Mouse (Mus musculus): ENCODE results near the gene Gpr1.
"Not testable (repeated sequence)": the region's sequence is repeated elsewhere in the genome, so short reads cannot be mapped to it uniquely, and the experiment has no call there.

Gpr1 gene

DNA sequence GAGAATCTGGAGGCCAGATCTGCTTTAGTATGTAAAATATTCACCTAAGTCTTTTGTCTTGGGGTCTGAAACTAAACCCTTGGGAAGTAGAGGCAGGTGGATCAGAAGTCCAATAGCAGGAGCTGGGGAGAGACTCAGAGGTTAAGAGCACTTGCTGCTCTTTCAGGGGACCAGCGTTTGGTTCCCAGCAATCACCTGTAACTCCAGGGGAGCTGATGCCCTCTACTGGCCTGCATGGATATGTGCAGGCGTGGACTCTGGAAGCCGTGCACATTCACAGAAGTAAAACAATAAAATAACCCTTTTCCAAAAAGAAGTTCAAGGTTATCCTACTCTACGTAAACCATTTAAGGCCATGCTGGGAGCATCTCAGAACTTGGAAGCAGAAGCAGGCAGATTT is 4.9 kb upstream of the Gpr1 start:
- no peak for DNase-seq (ENCODE audit: low spot score in 2 of 2)

DNA sequence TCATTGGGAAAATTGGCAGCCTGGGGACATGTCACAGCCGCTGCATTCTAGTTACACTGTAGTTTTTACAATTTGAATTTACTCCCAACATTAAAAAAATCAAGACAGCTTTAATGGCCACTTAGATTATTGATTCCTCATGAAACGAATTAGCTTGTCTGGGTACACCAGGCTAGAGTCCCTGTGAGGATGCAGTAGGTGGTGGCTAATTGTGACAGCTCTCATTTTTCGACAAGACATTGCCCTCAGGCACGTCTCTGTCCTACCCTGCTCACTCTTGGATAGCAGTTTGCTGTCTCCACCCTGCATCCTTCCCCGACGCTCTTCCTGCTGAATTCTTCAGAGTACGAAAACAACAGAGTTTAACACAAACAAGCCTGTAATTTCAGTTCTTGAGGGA is 288 bp upstream of the Gpr1 start:
- no peak for DNase-seq (ENCODE audit: low spot score in 2 of 2)

DNA sequence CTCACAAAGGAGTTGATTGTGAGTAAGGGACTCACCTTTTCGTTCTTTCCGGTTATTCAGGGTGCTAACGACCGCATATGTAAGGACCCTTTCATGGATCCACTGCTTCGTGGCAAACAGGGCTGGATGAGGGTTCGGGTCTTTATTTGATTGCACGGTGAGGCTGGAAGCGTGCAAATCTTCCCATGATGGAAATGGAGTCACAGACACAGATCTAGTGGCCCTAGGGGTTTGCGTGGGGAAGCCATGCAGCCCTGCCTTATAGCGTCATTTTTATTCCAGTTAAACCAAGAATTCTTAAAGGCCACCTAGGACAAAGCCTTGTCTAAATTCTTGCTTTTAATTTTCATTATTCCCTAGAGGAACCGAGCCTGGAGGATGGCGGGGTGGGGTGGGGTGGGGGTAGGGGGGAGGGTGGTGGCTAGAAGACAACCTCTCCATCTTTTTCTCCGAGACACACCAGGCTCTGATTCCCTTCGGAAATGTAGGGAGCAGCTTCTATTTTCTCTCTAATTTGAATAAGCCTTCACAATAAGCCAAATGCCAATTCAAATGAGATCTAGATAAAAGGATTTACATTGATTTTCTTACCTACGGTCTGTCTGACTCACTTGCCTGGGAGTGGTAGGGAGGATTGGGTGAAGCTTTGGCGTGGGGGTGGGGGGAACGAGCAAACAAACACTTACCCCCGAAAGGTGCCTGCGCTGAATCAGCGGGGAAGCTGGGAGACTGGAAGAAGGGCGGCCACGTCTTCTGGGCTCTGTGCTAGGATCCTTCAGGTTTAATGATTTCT is 669 bp downstream of the Gpr1 start:
- no peak for DNase-seq (ENCODE audit: low spot score in 2 of 2)

DNA sequence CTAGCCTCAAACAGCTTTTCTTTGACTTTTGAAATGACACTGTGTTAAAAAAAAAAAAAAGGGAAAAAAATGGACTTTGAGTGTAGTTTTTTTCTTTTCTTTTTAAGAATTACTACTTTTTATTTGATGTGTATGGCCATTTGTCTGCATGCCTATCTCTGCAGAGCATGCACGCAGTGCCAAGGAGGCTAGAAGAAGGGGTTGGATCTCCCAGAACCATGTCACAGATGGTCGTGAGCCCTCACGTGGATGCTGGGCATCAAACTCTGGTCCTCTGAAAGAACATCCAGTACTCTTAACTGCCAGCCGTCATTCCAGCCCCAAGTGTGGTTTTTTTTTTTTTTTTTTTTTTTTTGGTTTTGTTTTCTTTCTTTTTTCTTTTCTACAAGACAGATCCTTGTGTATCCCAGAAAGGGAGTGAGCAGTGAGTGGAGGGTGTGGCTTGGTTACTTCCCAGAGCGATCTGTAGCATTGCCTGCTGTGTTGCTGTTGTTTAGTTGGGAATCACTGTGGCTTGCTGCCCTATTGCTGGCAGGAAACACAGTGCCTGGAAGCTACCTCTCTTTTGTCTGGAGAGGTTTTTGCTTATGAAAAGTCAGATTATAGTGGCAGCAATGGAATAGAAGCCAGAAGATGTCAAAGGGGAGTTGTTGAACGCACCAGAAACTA is 4.3 kb downstream of the Gpr1 start:
- no peak for DNase-seq (ENCODE audit: low spot score in 2 of 2)

GRCm38 (mm10) chr1:63207607-63208006 is 6.7 kb downstream of the Gpr1 start:
- no peak for DNase-seq (ENCODE audit: low spot score in 2 of 2)

GRCm38 (mm10) chr1:63204660-63205394 is 9.5 kb downstream of the Gpr1 start:
- DNase-seq (ENCODE audit: low spot score in 2 of 2): no peak

DNA sequence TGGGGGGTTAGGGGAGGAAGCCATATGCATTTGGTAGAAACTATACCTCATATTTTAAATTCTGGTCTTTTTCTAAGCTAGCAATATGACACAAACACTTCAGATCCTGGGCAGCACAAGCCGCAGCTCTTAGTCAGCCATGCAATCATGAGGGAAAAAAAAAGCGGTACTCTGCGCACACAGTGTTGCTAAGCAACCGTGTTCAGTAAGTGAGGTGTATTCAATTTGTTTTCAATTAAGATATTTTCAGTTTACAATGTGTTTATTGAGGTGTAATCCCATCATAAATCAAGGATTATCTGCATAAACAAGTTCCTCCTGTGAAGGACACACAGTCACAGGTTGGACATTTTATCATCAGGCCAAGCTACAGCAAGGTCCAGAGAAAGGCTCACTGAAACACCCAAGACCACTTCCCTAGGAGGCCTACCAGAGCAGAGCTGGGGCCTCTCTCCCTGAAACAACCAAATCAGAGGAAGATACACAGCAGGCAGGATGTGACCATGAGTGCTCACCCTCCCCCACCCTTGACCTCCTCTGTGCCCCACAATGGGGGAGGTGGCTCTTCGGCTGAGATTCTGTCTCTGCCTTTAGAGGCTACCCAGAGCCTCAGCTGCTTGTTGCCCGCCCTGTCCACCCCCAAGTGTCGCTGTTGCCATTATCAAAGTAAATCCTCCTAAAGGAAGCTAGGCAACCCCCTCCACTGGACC is 10.2 kb downstream of the Gpr1 start:
- DNase-seq (ENCODE audit: low spot score in 2 of 2): no peak

GRCm38 (mm10) chr1:63203471-63203870 is 10.9 kb downstream of the Gpr1 start:
- no peak for DNase-seq (ENCODE audit: low spot score in 2 of 2)

DNA sequence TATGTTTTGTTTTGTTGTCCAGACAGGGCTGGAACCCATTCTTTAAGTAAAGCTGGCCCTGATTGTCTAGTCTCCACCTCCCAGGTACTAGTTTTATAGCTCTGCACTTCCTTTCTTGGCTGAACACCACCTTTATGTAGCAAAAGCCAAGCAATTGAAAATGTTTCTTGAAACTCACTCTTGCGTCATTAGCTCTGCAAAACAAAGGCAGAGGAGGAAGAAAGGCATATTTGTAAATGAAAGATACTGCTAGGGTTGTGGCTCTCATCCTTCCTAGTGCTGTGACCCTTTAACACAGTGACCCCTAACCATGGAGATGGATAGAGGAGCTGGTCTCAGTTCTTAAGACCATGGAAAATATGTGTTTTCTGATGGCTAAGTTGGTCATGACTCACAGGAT is 12.7 kb downstream of the Gpr1 start:
- no peak for DNase-seq (ENCODE audit: low spot score in 2 of 2)

DNA sequence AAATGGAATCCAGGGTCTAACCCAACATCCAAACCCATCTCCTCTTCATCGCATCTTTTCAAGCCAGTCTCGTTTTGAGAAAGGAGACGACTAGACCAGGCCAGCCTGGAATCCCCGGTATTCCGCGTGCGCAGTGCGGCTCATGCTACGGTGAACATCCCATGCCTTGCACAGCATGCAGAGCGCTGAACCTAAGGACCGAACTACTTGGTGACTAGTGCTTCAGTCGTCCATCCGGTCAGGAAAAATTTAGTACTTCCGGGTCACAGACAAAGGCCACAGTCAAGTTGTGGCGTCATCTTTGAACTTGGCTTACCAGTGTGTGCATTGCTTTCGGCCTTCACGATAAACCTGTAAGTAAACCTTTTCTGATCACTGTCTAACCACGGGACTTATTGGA is 14.0 kb downstream of the Gpr1 start:
- DNase-seq (ENCODE audit: low spot score in 2 of 2): no peak

DNA sequence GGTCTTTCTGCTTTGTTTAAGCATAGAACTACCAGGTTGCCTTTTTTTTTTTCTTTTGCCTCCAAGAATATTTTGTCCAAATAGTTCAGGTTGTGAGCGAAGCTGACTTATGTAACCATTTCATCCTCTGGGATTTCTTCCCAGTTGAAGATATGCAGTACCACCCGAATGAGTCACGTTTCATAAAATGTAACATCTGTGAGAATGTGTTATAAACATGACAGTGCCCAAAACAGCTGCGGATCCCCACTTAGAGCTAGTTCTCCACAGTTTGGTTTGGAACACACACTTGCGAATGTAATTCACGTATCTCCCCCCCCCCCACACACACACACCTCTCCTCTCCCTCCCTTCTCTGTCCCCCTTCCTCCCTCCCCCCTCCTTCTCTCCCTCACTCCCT is 15.0 kb downstream of the Gpr1 start:
- DNase-seq (ENCODE audit: low spot score in 2 of 2): no peak

GRCm38 (mm10) chr1:63195848-63196512 is 18.4 kb downstream of the Gpr1 start:
- no peak for DNase-seq (ENCODE audit: low spot score in 2 of 2)

- DNase-seq (ENCODE audit: low spot score in 2 of 2): no peak
These were observed 21.9 kb downstream of the Gpr1 start for GRCm38 (mm10) chr1:63192306-63193065.

GRCm38 (mm10) chr1:63190851-63191250 is 23.5 kb downstream of the Gpr1 start:
- no peak for DNase-seq (ENCODE audit: low spot score in 2 of 2)

- DNase-seq (ENCODE audit: low spot score in 2 of 2): no peak
These were observed 25.8 kb downstream of the Gpr1 start for GRCm38 (mm10) chr1:63188536-63188935.

- not testable (repeated sequence) for DNase-seq (ENCODE audit: low spot score in 2 of 2)
These were observed 28.9 kb downstream of the Gpr1 start for GRCm38 (mm10) chr1:63185430-63185829.

GRCm38 (mm10) chr1:63182636-63183270 is 31.6 kb downstream of the Gpr1 start:
- DNase-seq (ENCODE audit: low spot score in 2 of 2): peak in 1 of 2 experiments; percentile 31

GRCm38 (mm10) chr1:63182212-63182611 is 32.1 kb downstream of the Gpr1 start:
- no peak for DNase-seq (ENCODE audit: low spot score in 2 of 2)

DNA sequence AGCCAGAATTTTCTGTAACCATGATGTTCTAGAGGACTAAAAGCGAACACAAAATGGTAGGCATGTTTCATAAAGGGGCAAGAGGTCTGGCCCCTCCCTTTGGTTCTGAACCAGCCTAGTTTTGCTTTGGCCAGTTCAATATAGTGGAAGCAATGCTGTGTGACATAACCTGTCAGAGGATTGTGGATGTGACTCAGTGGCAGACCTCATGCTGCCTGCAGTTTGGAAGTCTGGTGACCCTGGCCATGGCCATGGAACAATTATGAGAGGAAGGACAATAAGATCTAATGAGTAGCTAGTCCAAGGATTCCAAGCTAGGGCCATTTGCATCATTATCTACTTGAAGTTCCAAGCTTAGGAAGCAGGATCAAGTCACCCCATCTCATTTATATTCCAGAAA is 32.9 kb downstream of the Gpr1 start:
- DNase-seq (ENCODE audit: low spot score in 2 of 2): no peak

GRCm38 (mm10) chr1:63181019-63181418 is 33.3 kb downstream of the Gpr1 start:
- peak; percentile 89 to 92 for DNase-seq (ENCODE audit: low spot score in 2 of 2)

All from spleen, postnatal 36 days (tissue).